Mouse (Mus musculus) lung, adult 2 months (tissue): ENCODE results near the gene Golim4.

ENCODE experiments used
- CTCF ChIP-seq: fragments of 200-500 bp; IDR thresholded peaks from 2 replicates; pipeline ENCODE4 v1.5.1; 2011; ENCODE audit warnings: mild to moderate bottlenecking, low read length, control low read depth; ENCODE audit not compliant: insufficient read depth
- POLR2A ChIP-seq: fragments of 200-500 bp; IDR thresholded peaks from 2 replicates; pipeline ENCODE4 v1.6.1; 2011; ENCODE audit warnings: low read depth, mild to moderate bottlenecking, control low read depth, low read length, borderline replicate concordance; ENCODE audit errors: extremely low read depth

GRCm38 (mm10) chr3:76001156-76001555 lies 44.4 kb upstream of the Golim4 start:
- TF ChIP-seq CTCF (no peak), POLR2A (no peak)
